Mouse (Mus musculus): Measurements from ENCODE around the gene Ergic1. TPM values are rescaled to one million over a fixed set of nuclear protein-coding genes. Genes with fewer than 3 reads are reported as not detected.
A peak's percentile ranks its signal among the peaks of the same experiment; 100 is the strongest.

The Ergic1 gene
- polyA plus RNA-seq, 1 experiment = 68.6 TPM

DNA sequence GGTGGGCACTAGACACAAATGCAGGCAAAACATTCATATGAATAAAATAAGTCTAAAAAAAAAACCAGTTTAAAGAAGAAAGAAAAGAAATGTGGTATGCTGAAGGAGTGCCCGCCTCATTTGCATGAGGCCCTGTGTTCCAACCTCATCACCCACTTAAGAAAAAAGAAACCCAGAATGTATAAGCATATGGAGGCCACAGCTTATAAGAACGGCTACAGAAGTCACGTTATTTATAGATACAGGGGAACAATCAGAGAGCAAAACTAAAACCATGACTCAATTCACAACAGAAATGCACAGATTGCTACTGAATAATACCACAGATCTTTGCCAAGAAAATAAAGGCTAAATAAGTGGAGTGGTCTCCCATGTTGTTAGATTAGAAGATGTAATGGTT, 43.0 kb upstream of the Ergic1 start:
- H3K4me3 ChIP-seq (ENCODE audit: low read depth, low read length) = no peak overlapping the region
- H3K36me3 ChIP-seq (ENCODE audit: control insufficient read depth, insufficient read depth, low read length) = no peaks in the 10 kb centered on the region
- WGBS = 79% methylated on average over 3 of the region's 3 CpGs
- no peak overlapping the region for H3K27ac ChIP-seq (ENCODE audit: insufficient read depth, low read depth, low read length)
- no peak for TF ChIP-seq CTCF (IDR thresholded peaks at IDR 0.05; ENCODE audit: extremely low read depth, insufficient read length, insufficient replicate concordance, low read depth, low read length)
- TF ChIP-seq POLR2A (IDR thresholded peaks at IDR 0.05; ENCODE audit: low read depth, low read length) = no peak
- H3K4me1 ChIP-seq (ENCODE audit: control insufficient read depth, insufficient read depth, insufficient read length, low read length) = peaks cover 12% of the 10 kb centered on the region; the same call in 1 of the 2 replicates
- H3K27me3 ChIP-seq (ENCODE audit: control insufficient read depth, insufficient read depth, low read length) = no peaks in the 10 kb centered on the region

DNA sequence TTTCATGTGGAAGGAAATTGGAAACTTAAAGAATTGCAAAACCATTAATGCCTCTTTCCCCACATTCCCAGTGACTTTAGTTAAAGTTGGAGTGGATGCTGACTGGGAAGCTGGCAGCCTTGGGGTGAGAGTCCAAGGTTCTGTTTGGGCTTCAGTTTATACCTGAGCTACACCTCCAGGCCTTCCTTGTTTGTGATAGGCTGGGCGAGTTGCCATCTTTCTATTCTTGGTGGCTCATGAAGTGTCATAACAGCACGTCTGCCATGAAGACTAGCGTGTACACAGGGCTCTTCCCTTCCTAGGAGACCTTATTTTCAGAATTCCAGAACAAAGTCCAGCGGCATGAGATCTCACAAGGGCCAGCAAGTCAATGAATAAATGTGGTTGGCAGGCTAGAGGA, 38.6 kb upstream of the Ergic1 start:
- Histone ChIP-seq H3K27me3 (ENCODE audit: control insufficient read depth, insufficient read depth, low read length) (no peaks in the 10 kb centered on the region), H3K4me1 (ENCODE audit: control insufficient read depth, insufficient read depth, insufficient read length, low read length) (peaks cover 9% of the 10 kb centered on the region), H3K36me3 (ENCODE audit: control insufficient read depth, insufficient read depth, low read length) (no peaks in the 10 kb centered on the region), H3K4me3 (ENCODE audit: low read depth, low read length) (no peak overlapping the region), H3K27ac (ENCODE audit: insufficient read depth, low read depth, low read length) (peak overlapping the region; percentile 60)
- 15% methylated on average over 4 of the region's 4 CpGs for WGBS
- no peak for TF ChIP-seq CTCF (IDR thresholded peaks at IDR 0.05; ENCODE audit: extremely low read depth, insufficient read length, insufficient replicate concordance, low read depth, low read length)
- no peak for TF ChIP-seq POLR2A (IDR thresholded peaks at IDR 0.05; ENCODE audit: low read depth, low read length)

DNA sequence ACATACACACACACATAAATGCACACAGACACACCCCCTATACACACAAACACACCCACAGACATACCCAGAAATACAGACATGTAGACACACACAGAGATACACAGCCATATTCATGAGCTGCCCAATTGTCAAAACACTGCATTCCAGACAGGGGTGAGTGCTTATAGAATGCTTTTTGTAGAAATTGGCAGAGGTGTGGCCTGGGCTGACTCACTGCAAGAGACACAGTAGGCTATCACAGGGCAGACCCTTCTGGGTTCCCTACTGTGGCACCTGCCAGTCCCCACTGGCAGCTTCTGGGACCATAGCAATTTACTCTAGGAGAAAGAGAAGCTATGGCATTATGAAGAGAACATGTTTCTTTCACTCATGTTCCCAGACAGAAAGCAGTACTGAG, 37.0 kb upstream of the Ergic1 start:
- no peaks in the 10 kb centered on the region for H3K36me3 ChIP-seq (ENCODE audit: control insufficient read depth, insufficient read depth, low read length)
- no peak overlapping the region for H3K4me3 ChIP-seq (ENCODE audit: low read depth, low read length)
- no peak for TF ChIP-seq CTCF (IDR thresholded peaks at IDR 0.05; ENCODE audit: extremely low read depth, insufficient read length, insufficient replicate concordance, low read depth, low read length)
- H3K4me1 ChIP-seq (ENCODE audit: control insufficient read depth, insufficient read depth, insufficient read length, low read length) = peaks cover 9% of the 10 kb centered on the region
- no peak overlapping the region for H3K27ac ChIP-seq (ENCODE audit: insufficient read depth, low read depth, low read length)
- no peaks in the 10 kb centered on the region for H3K27me3 ChIP-seq (ENCODE audit: control insufficient read depth, insufficient read depth, low read length)

DNA sequence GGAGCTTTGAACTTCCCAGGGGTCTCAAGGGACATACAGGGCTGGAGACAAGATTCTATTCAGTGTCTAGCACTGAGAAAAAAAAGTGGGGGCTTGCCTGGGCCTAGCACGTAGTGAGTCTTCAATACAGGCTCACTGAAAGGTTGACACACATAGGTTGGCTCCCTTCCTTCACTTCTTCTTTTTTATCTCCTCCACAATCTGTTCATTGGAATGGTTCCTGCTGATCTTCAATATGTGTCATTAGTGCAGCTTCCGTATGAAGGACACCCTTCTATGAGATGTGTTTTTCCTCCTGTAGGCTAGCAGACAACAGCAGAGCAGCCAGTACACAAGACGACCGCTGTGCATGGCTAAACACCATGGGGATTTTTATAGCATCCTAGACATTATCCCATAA, 36.5 kb upstream of the Ergic1 start:
- H3K27me3 ChIP-seq (ENCODE audit: control insufficient read depth, insufficient read depth, low read length) = no peaks in the 10 kb centered on the region
- no peak overlapping the region for H3K27ac ChIP-seq (ENCODE audit: insufficient read depth, low read depth, low read length)
- no peaks in the 10 kb centered on the region for H3K36me3 ChIP-seq (ENCODE audit: control insufficient read depth, insufficient read depth, low read length)
- TF ChIP-seq CTCF (IDR thresholded peaks at IDR 0.05; ENCODE audit: extremely low read depth, insufficient read length, insufficient replicate concordance, low read depth, low read length) = no peak
- no peak for TF ChIP-seq POLR2A (IDR thresholded peaks at IDR 0.05; ENCODE audit: low read depth, low read length)
- 91% methylated on average over 4 of the region's 4 CpGs for whole genome bisulfite sequencing
- peaks cover 9% of the 10 kb centered on the region for H3K4me1 ChIP-seq (ENCODE audit: control insufficient read depth, insufficient read depth, insufficient read length, low read length)
- H3K4me3 ChIP-seq (ENCODE audit: low read depth, low read length) = no peak overlapping the region

DNA sequence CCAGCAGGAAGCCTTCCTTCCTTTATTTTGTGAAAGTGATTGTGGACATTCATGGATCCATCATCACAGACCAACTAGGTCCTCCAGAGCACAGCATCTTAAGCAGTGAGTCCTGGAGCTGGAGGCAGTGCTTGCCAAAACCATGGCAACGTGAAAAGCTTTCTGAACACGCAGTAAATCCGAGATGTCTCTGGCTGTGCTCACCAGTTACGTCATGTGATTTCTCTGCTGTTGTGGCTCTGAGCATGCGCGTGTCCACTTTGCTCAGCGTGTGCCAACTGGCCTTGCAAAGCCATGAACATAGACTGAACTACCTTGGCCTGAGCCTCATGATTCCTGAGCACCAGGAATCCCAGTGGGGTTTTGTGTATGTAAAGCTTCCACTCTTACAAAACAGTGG, 36.0 kb upstream of the Ergic1 start:
- H3K27ac ChIP-seq (ENCODE audit: insufficient read depth, low read depth, low read length) = no peak overlapping the region
- H3K36me3 ChIP-seq (ENCODE audit: control insufficient read depth, insufficient read depth, low read length) = no peaks in the 10 kb centered on the region
- H3K4me1 ChIP-seq (ENCODE audit: control insufficient read depth, insufficient read depth, insufficient read length, low read length) = peaks cover 11% of the 10 kb centered on the region
- no peak overlapping the region for H3K4me3 ChIP-seq (ENCODE audit: low read depth, low read length)
- 76% methylated on average over 7 of the region's 7 CpGs for WGBS
- H3K27me3 ChIP-seq (ENCODE audit: control insufficient read depth, insufficient read depth, low read length) = no peaks in the 10 kb centered on the region
- TF ChIP-seq CTCF (IDR thresholded peaks at IDR 0.05; ENCODE audit: extremely low read depth, insufficient read length, insufficient replicate concordance, low read depth, low read length) = no peak
- no peak for TF ChIP-seq POLR2A (IDR thresholded peaks at IDR 0.05; ENCODE audit: low read depth, low read length)

DNA sequence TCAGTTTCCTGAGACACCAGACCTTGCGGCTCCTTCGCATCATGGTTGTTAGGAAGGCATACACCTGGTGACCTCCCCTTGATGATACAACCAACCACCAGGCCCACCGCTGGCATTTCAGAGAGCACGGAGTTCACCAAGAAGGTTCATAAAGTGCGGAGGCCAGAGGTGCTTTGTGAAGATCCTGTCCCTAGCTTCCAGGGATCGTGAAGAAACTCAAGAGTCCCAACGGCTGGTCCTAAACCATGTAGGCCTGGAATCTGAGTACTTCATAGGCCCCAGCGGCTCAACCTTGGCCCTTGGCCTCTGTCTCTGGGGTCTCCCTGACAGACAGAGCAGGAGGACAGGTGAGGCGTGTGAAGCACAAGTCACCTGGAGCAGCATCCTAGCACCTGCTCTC, 34.0 kb upstream of the Ergic1 start:
- Histone ChIP-seq H3K27me3 (ENCODE audit: control insufficient read depth, insufficient read depth, low read length) (no peaks in the 10 kb centered on the region), H3K4me3 (ENCODE audit: low read depth, low read length) (no peak overlapping the region), H3K4me1 (ENCODE audit: control insufficient read depth, insufficient read depth, insufficient read length, low read length) (peaks cover 14% of the 10 kb centered on the region), H3K27ac (ENCODE audit: insufficient read depth, low read depth, low read length) (no peak overlapping the region), H3K36me3 (ENCODE audit: control insufficient read depth, insufficient read depth, low read length) (no peaks in the 10 kb centered on the region)
- 92% methylated on average over 9 of the region's 9 CpGs for WGBS
- TF ChIP-seq CTCF (IDR thresholded peaks at IDR 0.05; ENCODE audit: extremely low read depth, insufficient read length, insufficient replicate concordance, low read depth, low read length) (no peak), POLR2A (IDR thresholded peaks at IDR 0.05; ENCODE audit: low read depth, low read length) (no peak)

DNA sequence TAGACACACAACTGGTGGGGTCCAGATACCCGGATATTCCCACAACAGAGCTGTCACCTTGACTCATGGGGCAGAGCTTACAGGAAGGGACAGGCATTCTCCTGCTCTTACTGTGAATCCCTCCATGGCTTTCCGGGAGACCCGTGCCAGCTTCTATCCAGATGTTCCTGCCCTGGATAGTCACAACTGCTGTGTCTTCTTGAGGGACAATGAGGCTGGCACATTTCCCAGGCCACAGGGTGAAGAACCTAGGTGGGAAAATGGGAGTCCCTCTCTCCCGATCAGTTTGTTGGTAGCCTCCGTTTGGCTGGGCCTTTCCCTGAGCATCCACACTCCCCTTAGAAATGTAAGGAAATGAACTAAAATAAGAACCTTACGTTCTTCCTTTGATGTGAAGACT, 32.5 kb upstream of the Ergic1 start:
- TF ChIP-seq CTCF (IDR thresholded peaks at IDR 0.05; ENCODE audit: extremely low read depth, insufficient read length, insufficient replicate concordance, low read depth, low read length) (no peak), POLR2A (IDR thresholded peaks at IDR 0.05; ENCODE audit: low read depth, low read length) (no peak)
- H3K4me3 ChIP-seq (ENCODE audit: low read depth, low read length) = no peak overlapping the region
- no peaks in the 10 kb centered on the region for H3K36me3 ChIP-seq (ENCODE audit: control insufficient read depth, insufficient read depth, low read length)
- H3K4me1 ChIP-seq (ENCODE audit: control insufficient read depth, insufficient read depth, insufficient read length, low read length) = peaks cover 13% of the 10 kb centered on the region; the same call in 1 of the 2 replicates
- no peak overlapping the region for H3K27ac ChIP-seq (ENCODE audit: insufficient read depth, low read depth, low read length)
- H3K27me3 ChIP-seq (ENCODE audit: control insufficient read depth, insufficient read depth, low read length) = no peaks in the 10 kb centered on the region
- WGBS = 87% methylated on average over 6 of the region's 6 CpGs

DNA sequence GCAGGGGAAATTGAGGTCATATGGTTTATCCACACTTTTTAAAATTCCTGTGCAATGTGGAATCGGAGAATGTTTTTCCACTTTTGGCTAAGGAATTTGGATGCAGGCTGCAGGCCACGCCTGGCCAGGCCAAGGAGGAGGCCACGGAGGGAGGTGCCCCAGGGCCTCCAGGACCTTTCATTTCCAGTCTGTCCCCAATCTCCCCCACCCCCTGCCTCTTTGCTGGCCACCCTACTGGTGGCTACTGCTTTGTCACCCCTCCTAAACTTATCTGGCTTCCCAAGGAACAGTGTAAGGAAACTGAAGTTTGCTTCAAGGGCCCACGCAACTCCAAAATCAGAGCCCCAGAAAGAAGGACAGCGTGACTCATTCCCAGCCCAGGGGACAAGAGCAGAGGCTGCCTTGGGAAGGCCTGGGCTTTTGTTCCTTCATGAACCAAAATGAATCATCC, 31.5 kb upstream of the Ergic1 start:
- no peak for TF ChIP-seq POLR2A (IDR thresholded peaks at IDR 0.05; ENCODE audit: low read depth, low read length)
- no peak for TF ChIP-seq CTCF (IDR thresholded peaks at IDR 0.05; ENCODE audit: extremely low read depth, insufficient read length, insufficient replicate concordance, low read depth, low read length)
- peaks cover 13% of the 10 kb centered on the region; the same call in 1 of the 2 replicates for H3K4me1 ChIP-seq (ENCODE audit: control insufficient read depth, insufficient read depth, insufficient read length, low read length)
- WGBS = 75% methylated on average over 5 of the region's 5 CpGs
- no peaks in the 10 kb centered on the region for H3K27me3 ChIP-seq (ENCODE audit: control insufficient read depth, insufficient read depth, low read length)
- H3K4me3 ChIP-seq (ENCODE audit: low read depth, low read length) = no peak overlapping the region
- H3K36me3 ChIP-seq (ENCODE audit: control insufficient read depth, insufficient read depth, low read length) = no peaks in the 10 kb centered on the region
- H3K27ac ChIP-seq (ENCODE audit: insufficient read depth, low read depth, low read length) = peak overlapping the region; percentile 40; the same call in 1 of the 2 replicates
